Mouse (Mus musculus) MEL (cell line): ENCODE results near the gene Igf2bp2. TPM values are rescaled to one million over a fixed set of nuclear protein-coding genes. Genes with fewer than 3 reads are reported as not detected.

Experiments used
- DNase-seq: peaks from one replicate; pipeline ENCODE4 v3.0.0; 2011; ENCODE audit warnings: low read depth, low spot score
- H3K27ac ChIP-seq: 2 replicates; pipeline ENCODE4 v1.5.1; 2012; ENCODE audit warnings: low read depth, mild to moderate bottlenecking, control low read depth, low read length, moderate library complexity; ENCODE audit not compliant: control insufficient read depth
- H3K27me3 ChIP-seq, 2 experiments: fragments of 150-350 bp in 1 of 2; sonication (generic) in 1 of 2; 2 replicates each; pipeline ENCODE4 v1.6.1; 2012; ENCODE audit warnings: low read length in 2 of 2, mild to moderate bottlenecking in 2 of 2, improper control_type of control experiment in 1 of 2, moderate library complexity in 1 of 2; ENCODE audit not compliant: insufficient read depth in 2 of 2, control insufficient read depth in 1 of 2
- H3K36me3 ChIP-seq, 2 experiments: 2 replicates each; pipeline ENCODE4 v1.6.1; 2012 to 2014; ENCODE audit warnings: low read length in 2 of 2, improper control_type of control experiment in 1 of 2, inconsistent platforms in 1 of 2, mild to moderate bottlenecking in 1 of 2; ENCODE audit not compliant: insufficient read depth in 2 of 2, control insufficient read depth in 1 of 2
- H3K4me1 ChIP-seq, 2 experiments: fragments of 150-350 bp in 1 of 2; sonication (generic) in 1 of 2; 2 replicates each; pipeline ENCODE4 v1.6.1; 2012; ENCODE audit warnings: low read length in 2 of 2, improper control_type of control experiment in 1 of 2, mild to moderate bottlenecking in 1 of 2; ENCODE audit not compliant: insufficient read depth in 2 of 2, control insufficient read depth in 1 of 2
- H3K4me3 ChIP-seq, 2 experiments: fragments of 150-350 bp in 1 of 2; sonication (generic) in 1 of 2; 2 replicates each; pipeline ENCODE4 v1.5.1; 2012; ENCODE audit warnings: low read depth in 2 of 2, low read length in 2 of 2, mild to moderate bottlenecking in 2 of 2, moderate library complexity in 2 of 2, control low read depth in 1 of 2, improper control_type of control experiment in 1 of 2; ENCODE audit not compliant: control insufficient read depth in 1 of 2, insufficient read depth in 1 of 2
- H3K79me2 ChIP-seq: 2 replicates; pipeline ENCODE4 v1.6.1; 2012; ENCODE audit warnings: mild to moderate bottlenecking, low read length, moderate library complexity; ENCODE audit not compliant: control insufficient read depth, poor library complexity, insufficient read depth
- H3K9ac ChIP-seq: 2 replicates; pipeline ENCODE4 v1.6.1; 2012; ENCODE audit warnings: low read depth, mild to moderate bottlenecking, control low read depth, low read length, moderate library complexity; ENCODE audit not compliant: control insufficient read depth, poor library complexity, severe bottlenecking
- H3K9me3 ChIP-seq: fragments of 150-350 bp; sonication (generic); replicated peaks from 2 replicates; pipeline ENCODE4 v1.6.1; 2012; ENCODE audit warnings: mild to moderate bottlenecking, low read length, improper control_type of control experiment, moderate library complexity; ENCODE audit not compliant: insufficient read depth
- BHLHE40 ChIP-seq: IDR thresholded peaks from 2 replicates; pipeline ENCODE4 v1.6.1; 2012; ENCODE audit warnings: low read depth, mild to moderate bottlenecking, inconsistent platforms, low read length, improper control_type of control experiment, borderline replicate concordance
- CHD2 ChIP-seq: IDR thresholded peaks from 2 replicates; pipeline ENCODE4 v1.6.1; 2011; ENCODE audit warnings: low read length, improper control_type of control experiment
- E2F4 ChIP-seq: IDR thresholded peaks from 2 replicates; pipeline ENCODE4 v1.6.1; 2011; ENCODE audit warnings: low read depth, low read length, improper control_type of control experiment, borderline replicate concordance
- ELF1 ChIP-seq: IDR thresholded peaks from 2 replicates; pipeline ENCODE4 v1.6.1; 2014; ENCODE audit warnings: low read depth, mild to moderate bottlenecking, inconsistent platforms, low read length, improper control_type of control experiment, moderate library complexity
- ETS1 ChIP-seq: IDR thresholded peaks from 2 replicates; pipeline ENCODE4 v1.6.1; 2012; ENCODE audit warnings: low read depth, mild to moderate bottlenecking, inconsistent platforms, low read length, improper control_type of control experiment, moderate library complexity
- GABPA ChIP-seq: IDR thresholded peaks from 2 replicates; pipeline ENCODE4 v1.6.1; 2012; ENCODE audit warnings: low read depth, mild to moderate bottlenecking, inconsistent platforms, low read length, improper control_type of control experiment, moderate library complexity
- GATA1 ChIP-seq: IDR thresholded peaks from 2 replicates; pipeline ENCODE4 v1.6.1; 2011; ENCODE audit warnings: low read depth, low read length, improper control_type of control experiment
- HCFC1 ChIP-seq: IDR thresholded peaks from 2 replicates; pipeline ENCODE4 v1.6.1; 2012; ENCODE audit warnings: low read depth, mild to moderate bottlenecking, inconsistent platforms, low read length, improper control_type of control experiment, moderate library complexity
- JUND ChIP-seq: IDR thresholded peaks from 2 replicates; pipeline ENCODE4 v1.6.1; 2011; ENCODE audit warnings: low read depth, mild to moderate bottlenecking, improper control_type of control experiment, low read length
- KAT2A ChIP-seq: conservative IDR thresholded peaks from 2 replicates; pipeline ENCODE4 v1.6.1; 2012; ENCODE audit warnings: low read depth, low read length, improper control_type of control experiment, inconsistent platforms
- MAFK ChIP-seq: IDR thresholded peaks from 2 replicates; pipeline ENCODE4 v1.6.1; 2011; ENCODE audit warnings: low read depth, mild to moderate bottlenecking, low read length, improper control_type of control experiment, borderline replicate concordance
- MAX ChIP-seq: IDR thresholded peaks from 2 replicates; pipeline ENCODE4 v1.6.1; 2011; ENCODE audit warnings: low read length, improper control_type of control experiment
- MAZ ChIP-seq: IDR thresholded peaks from 2 replicates; pipeline ENCODE4 v1.6.1; 2012; ENCODE audit warnings: low read depth, mild to moderate bottlenecking, inconsistent platforms, low read length, improper control_type of control experiment
- MEF2A ChIP-seq: IDR thresholded peaks from 2 replicates; pipeline ENCODE4 v1.6.1; 2014; ENCODE audit warnings: low read depth, mild to moderate bottlenecking, inconsistent platforms, low read length, improper control_type of control experiment; ENCODE audit not compliant: poor library complexity, insufficient replicate concordance, severe bottlenecking; ENCODE audit errors: extremely low read depth
- MXI1 ChIP-seq: IDR thresholded peaks from 2 replicates; pipeline ENCODE4 v1.6.1; 2011; ENCODE audit warnings: mild to moderate bottlenecking, low read depth, low read length, improper control_type of control experiment
- MYB ChIP-seq: IDR thresholded peaks from 2 replicates; pipeline ENCODE4 v1.6.1; 2011; ENCODE audit warnings: mild to moderate bottlenecking, low read depth, low read length, improper control_type of control experiment
- MYC ChIP-seq: IDR thresholded peaks from 2 replicates; pipeline ENCODE4 v1.6.1; 2011; ENCODE audit warnings: low read depth, mild to moderate bottlenecking, low read length, improper control_type of control experiment, moderate library complexity
- NELFE ChIP-seq: IDR thresholded peaks from 2 replicates; pipeline ENCODE4 v1.6.1; 2011; ENCODE audit warnings: low read depth, low read length, improper control_type of control experiment
- POLR2AphosphoS2 ChIP-seq: IDR thresholded peaks from 2 replicates; pipeline ENCODE4 v1.6.1; 2011; ENCODE audit warnings: low read length, improper control_type of control experiment
- RAD21 ChIP-seq: IDR thresholded peaks from 2 replicates; pipeline ENCODE4 v1.6.1; 2011; ENCODE audit warnings: mild to moderate bottlenecking, low read depth, low read length, improper control_type of control experiment
- RCOR1 ChIP-seq: IDR thresholded peaks from 2 replicates; pipeline ENCODE4 v1.6.1; 2012; ENCODE audit warnings: low read depth, mild to moderate bottlenecking, inconsistent platforms, low read length, improper control_type of control experiment
- SMC3 ChIP-seq: IDR thresholded peaks from 2 replicates; pipeline ENCODE4 v1.6.1; 2011; ENCODE audit warnings: low read depth, low read length, improper control_type of control experiment
- TAL1 ChIP-seq: IDR thresholded peaks from 2 replicates; pipeline ENCODE4 v1.6.1; 2012; ENCODE audit warnings: mild to moderate bottlenecking, inconsistent platforms, low read length, moderate library complexity, mixed read lengths
- USF2 ChIP-seq, 2 experiments: IDR thresholded peaks; 2 replicates each; pipeline ENCODE4 v1.6.1; 2011 to 2012; ENCODE audit warnings: improper control_type of control experiment in 2 of 2, low read length in 2 of 2, borderline replicate concordance in 1 of 2, inconsistent platforms in 1 of 2, low read depth in 1 of 2, mild to moderate bottlenecking in 1 of 2; ENCODE audit not compliant: insufficient read depth in 1 of 2
- ZC3H11A ChIP-seq: IDR thresholded peaks from 2 replicates; pipeline ENCODE4 v1.6.1; 2012; ENCODE audit warnings: low read depth, mild to moderate bottlenecking, inconsistent platforms, low read length, improper control_type of control experiment
- ZKSCAN1 ChIP-seq: IDR thresholded peaks from 2 replicates; pipeline ENCODE4 v1.6.1; 2012; ENCODE audit warnings: low read depth, mild to moderate bottlenecking, inconsistent platforms, low read length, improper control_type of control experiment, moderate library complexity
- ZMIZ1 ChIP-seq: IDR thresholded peaks from 2 replicates; pipeline ENCODE4 v1.6.1; 2012; ENCODE audit warnings: low read depth, mild to moderate bottlenecking, inconsistent platforms, low read length, improper control_type of control experiment, moderate library complexity
- polyA plus RNA-seq, 2 experiments: library from polyadenylated mRNA; stranded (reverse) in 1 of 2; unstranded in 1 of 2; fragments of >175 nt in 1 of 2; fragments of >200 nt in 1 of 2; gene quantifications; 2 replicates each; pipeline versions ENCODE4 v1.2.1 to v1.2.4; 2012; ENCODE audit warnings: low replicate concordance in 2 of 2, low read depth in 1 of 2; ENCODE audit not compliant: insufficient read length in 2 of 2, insufficient read depth in 1 of 2, missing spikeins in 1 of 2
- total RNA-seq: library from RNA; depleted of rRNA; stranded (reverse); fragments of 300-350 nt; gene quantifications from 2 replicates; pipeline ENCODE4 v1.2.3, GENCODE M21; 2012

Gene Igf2bp2
- total and polyA plus RNA-seq, 3 experiments: 0.23 to 0.86 TPM; not detected in 1

GRCm38 (mm10) chr16:22182286-22182685 lies 19.2 kb upstream of the Igf2bp2 start:
- no peaks in the 10 kb centered on the region for H3K4me1 ChIP-seq
- no peak for DNase-seq
- TF ChIP-seq USF2 (IDR thresholded peaks at IDR 0.05; ENCODE audit: borderline replicate concordance in 1 of 2, insufficient read depth in 1 of 2, low read depth in 1 of 2, low read length in 2 of 2) (no peak), TAL1 (no peak), HCFC1 (no peak), ZMIZ1 (no peak), JUND (no peak), KAT2A (no peak), RAD21 (no peak), MAX (no peak), ZKSCAN1 (no peak), RCOR1 (no peak), MYC (no peak), GABPA (no peak), ETS1 (no peak), MAZ (no peak), NELFE (no peak), MXI1 (no peak), MAFK (no peak), BHLHE40 (no peak), ZC3H11A (no peak)
- TF ChIP-seq, all 39 proteins: peak for 0
- Histone ChIP-seq H3K27me3 (no peaks in the 10 kb centered on the region; a peak in 3 of 4 replicates), H3K9ac (no peak overlapping the region), H3K36me3 (no peaks in the 10 kb centered on the region), H3K9me3 (no peaks in the 10 kb centered on the region), H3K79me2 (no peaks in the 10 kb centered on the region), H3K4me3 (no peak overlapping the region), H3K27ac (no peak overlapping the region)

- Histone ChIP-seq H3K79me2 (no peaks in the 10 kb centered on the region), H3K27ac (no peak overlapping the region), H3K9ac (no peak overlapping the region), H3K4me1 (no peaks in the 10 kb centered on the region), H3K36me3 (no peaks in the 10 kb centered on the region), H3K4me3 (no peak overlapping the region), H3K9me3 (no peaks in the 10 kb centered on the region), H3K27me3 (no peaks in the 10 kb centered on the region; a peak in 3 of 4 replicates)
- no peak for DNase-seq
- no peak for TF ChIP-seq CHD2
- TF ChIP-seq JUND: no peak
- no peak for TF ChIP-seq HCFC1
- TF ChIP-seq GATA1: no peak
- TF ChIP-seq ZKSCAN1: no peak
- TF ChIP-seq ELF1: no peak
- no peak for TF ChIP-seq ZC3H11A
- TF ChIP-seq E2F4: no peak
- no peak for TF ChIP-seq SMC3
- TF ChIP-seq MXI1: no peak
- TF ChIP-seq MYB: no peak
- TF ChIP-seq TAL1: no peak
- no peak for TF ChIP-seq POLR2AphosphoS2
- no peak for TF ChIP-seq MAX
- TF ChIP-seq MEF2A: no peak
Measured at GRCm38 (mm10) chr16:22178793-22179192, 15.7 kb upstream of the Igf2bp2 start.
